Mouse (Mus musculus) monocyte, adult 5-6 weeks (primary cell): Measurements from ENCODE around the gene Arl16. TPM values are rescaled to one million over a fixed set of nuclear protein-coding genes. Genes with fewer than 3 reads are reported as not detected.
A peak's percentile ranks its signal among the peaks of the same experiment; 100 is the strongest.

ENCODE experiments used
- ATAC-seq: fragments of 153-309, 156-312 bp; replicated peaks from 2 replicates; pipeline ENCODE4 v1.8.0; 2017; ENCODE audit warnings: mild to moderate bottlenecking; ENCODE audit not compliant: low TSS enrichment, insufficient number of reproducible peaks, severe bottlenecking, poor library complexity, low FRiP score
- total RNA-seq: library from RNA; stranded (forward); fragments of 200-1000, 200-491, 200-594 nt; gene quantifications from 3 replicates; pipeline ENCODE4 v1.2.3, GENCODE M21; 2017

Arl16 gene
- total RNA-seq, 1 experiment from 2014 or later, result 4.8 TPM

GRCm38 (mm10) chr11:120457772-120458751, 9.3 kb downstream of the Arl16 start, which contains the start of the genes Oxld1 and Ccdc137:
TSS of gene Oxld1 (minus strand) at chr11:120458068.
TSS of gene Ccdc137 (plus strand) at chr11:120458115.
- peak; percentile 93 for ATAC-seq

DNA sequence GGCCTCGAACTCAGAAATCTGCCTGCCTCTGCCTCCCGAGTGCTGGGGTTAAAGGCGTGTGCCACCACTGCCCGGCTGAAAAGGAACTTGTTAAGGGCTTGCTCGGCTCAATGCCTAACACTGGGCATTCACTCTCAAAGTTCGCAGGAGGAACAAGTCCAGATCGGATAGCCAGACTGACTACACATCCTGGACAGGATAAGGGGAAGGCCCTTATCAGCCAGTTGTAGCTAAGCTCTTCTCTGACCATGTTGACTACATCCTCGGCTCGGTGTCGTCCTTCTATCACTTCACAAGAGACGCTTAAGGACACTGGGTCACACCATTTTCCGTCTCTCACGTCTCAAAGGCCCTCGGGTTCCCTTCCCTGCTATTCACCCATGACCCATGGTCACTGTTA, 10.0 kb downstream of the Arl16 start:
- no peak for ATAC-seq

DNA sequence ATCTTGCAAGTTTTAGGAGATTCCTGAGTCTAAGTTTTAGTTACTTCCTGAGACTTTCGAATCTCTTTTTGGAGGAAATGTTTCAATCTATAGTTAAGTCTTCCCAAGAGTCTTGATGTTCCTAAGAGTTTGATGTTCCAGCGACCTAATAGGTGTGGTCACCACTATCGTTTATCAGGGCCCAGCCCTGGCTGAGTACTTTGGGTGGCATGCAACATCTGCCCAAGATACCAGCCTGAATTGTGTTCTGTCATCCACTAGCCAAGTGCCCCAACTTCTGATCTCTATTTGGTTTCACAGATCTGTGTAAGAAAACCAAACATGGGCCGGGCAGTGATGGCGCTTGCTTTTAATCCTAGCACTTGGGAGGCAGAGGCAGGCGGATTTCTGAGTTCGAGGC, 12.0 kb downstream of the Arl16 start:
- ATAC-seq, result no peak

GRCm38 (mm10) chr11:120454965-120455364, 12.4 kb downstream of the Arl16 start:
- ATAC-seq, result no peak

GRCm38 (mm10) chr11:120453306-120453705, 14.1 kb downstream of the Arl16 start, which contains the start of gene Pde6g:
TSS of gene Pde6g (minus strand) at chr11:120453500.
- ATAC-seq, result no peak

DNA sequence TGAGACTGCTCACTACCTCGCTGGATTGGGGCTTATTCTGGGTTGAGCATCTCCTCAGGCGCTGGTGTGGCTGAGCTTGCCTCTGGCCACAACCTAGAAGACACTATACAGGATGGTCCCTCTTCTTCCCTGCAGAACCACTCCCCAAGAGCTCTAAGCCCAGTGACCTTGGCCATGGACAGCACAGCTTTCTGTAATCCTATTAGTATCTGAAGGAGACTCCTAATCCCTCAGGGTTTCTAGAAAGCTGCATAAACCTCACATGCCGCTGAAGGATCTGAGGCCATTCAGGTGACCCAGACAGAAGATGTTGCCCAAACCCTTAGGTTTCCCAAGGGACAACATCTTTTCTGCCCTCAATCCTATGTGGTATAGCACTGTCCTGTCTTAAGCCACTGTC, 15.2 kb downstream of the Arl16 start:
- no peak for ATAC-seq

DNA sequence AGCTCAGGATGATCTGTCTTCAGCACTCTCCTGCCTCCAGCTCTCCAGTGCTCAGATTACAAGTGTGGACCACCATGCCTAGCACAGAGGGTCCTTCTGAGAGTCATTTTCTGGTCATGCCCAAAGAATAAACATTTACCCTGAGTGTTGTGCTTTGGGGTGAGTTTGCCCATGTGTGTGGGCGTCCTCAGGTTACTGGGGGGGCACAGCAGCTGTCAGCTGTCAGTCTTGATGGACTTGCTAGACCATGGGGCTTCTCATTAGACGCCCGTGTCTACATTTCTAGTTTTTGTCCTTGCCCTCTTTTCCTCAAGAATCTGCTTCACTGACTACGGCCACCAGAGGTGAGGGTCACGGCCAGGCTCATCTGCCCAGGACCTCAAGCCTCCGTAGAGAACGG, 20.2 kb downstream of the Arl16 start:
- no peak for ATAC-seq

GRCm38 (mm10) chr11:120445475-120445874, 21.9 kb downstream of the Arl16 start:
- ATAC-seq, result no peak

GRCm38 (mm10) chr11:120444106-120444505, 23.3 kb downstream of the Arl16 start:
- no peak for ATAC-seq

GRCm38 (mm10) chr11:120442765-120443280, 24.6 kb downstream of the Arl16 start:
- no peak for ATAC-seq

GRCm38 (mm10) chr11:120442344-120442743, 25.1 kb downstream of the Arl16 start, which contains the start of gene Tspan10:
TSS of gene Tspan10 (plus strand) at chr11:120442644.
- ATAC-seq, result no peak

DNA sequence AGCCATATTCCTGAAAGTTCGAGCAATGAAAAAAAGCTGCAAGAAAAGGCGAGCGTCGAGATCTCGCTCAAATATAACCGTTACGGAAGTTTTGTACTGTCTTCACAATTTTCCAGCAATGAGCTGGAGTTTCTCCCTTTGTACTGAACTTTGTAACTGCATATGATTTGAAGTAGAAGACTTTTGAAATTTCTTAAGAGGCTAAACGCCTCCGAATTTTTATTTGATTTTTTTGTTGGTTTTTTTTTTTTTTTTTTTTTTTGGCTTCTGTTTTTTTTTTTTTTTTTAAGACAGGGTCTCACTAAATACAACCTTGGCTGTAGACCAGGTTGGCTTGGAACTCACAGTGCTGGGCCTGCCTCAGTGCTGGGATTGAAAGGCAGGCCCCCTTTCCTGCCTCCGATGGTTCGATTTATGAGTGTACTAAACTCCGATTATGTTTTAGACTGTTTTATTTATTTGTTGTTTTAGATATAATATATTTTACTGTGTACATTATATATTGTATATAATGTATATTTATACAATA, 29.5 kb downstream of the Arl16 start:
- ATAC-seq, result no peak

DNA sequence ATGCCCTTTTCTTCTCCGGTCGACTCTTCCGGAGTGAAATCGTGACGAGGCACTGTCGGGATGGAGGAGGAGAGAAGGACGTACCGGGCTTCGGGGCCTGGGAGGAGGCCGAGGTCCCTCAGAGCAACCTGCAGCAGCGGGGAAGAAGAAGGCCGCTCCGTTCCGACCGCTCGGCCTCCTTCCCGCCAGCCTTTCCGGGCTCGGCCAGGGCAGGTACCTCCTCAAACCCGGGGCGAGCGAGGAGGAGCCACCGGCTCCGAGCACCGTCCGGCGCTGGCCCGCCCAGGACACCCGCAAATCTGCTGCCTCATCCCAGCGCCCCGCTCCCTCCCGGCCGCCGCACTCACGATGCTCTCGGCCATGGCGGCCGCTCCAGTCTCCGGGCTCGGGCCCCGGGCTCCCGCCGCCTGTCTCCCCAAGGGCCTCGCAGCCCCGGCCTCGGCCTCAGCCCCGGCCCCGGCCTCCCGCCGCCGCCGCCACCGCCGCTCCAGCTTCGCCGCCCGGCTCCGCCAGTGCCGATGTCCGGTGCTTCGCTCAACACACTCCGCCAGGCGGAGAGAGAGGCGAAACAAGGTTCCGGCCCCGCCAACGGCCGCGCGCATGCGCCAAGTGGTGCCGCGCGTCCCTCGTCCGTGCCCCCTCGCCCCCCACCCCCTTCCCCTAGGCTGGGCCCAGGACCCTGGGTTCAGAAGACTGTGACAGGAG, 30.1 kb downstream of the Arl16 start, which contains the start of gene Nploc4:
Nploc4 (minus strand) TSS at position 557 of the 705 bp plus-strand sequence.
- peak; percentile 77 for ATAC-seq

DNA sequence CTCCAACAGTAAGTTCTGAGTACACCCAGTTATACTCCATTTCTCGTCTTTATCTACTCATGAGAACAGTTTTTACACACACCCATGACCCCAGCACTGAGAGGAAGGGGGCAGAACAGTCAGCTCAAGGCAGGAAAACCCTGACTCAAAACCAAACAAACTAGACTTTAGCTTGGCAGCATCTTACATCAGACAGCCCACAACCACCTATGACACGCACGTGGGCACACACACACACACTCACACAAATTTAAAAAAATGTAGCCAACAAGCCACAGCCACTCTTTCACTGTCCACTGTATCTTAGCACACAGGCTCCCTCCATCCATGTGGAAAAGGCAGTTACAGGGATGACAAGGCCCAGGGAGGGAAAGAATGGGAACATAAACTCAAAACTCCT, 40.7 kb downstream of the Arl16 start:
- no peak for ATAC-seq

- ATAC-seq, result no peak
Measured at GRCm38 (mm10) chr11:120423569-120424295, 43.7 kb downstream of the Arl16 start.

DNA sequence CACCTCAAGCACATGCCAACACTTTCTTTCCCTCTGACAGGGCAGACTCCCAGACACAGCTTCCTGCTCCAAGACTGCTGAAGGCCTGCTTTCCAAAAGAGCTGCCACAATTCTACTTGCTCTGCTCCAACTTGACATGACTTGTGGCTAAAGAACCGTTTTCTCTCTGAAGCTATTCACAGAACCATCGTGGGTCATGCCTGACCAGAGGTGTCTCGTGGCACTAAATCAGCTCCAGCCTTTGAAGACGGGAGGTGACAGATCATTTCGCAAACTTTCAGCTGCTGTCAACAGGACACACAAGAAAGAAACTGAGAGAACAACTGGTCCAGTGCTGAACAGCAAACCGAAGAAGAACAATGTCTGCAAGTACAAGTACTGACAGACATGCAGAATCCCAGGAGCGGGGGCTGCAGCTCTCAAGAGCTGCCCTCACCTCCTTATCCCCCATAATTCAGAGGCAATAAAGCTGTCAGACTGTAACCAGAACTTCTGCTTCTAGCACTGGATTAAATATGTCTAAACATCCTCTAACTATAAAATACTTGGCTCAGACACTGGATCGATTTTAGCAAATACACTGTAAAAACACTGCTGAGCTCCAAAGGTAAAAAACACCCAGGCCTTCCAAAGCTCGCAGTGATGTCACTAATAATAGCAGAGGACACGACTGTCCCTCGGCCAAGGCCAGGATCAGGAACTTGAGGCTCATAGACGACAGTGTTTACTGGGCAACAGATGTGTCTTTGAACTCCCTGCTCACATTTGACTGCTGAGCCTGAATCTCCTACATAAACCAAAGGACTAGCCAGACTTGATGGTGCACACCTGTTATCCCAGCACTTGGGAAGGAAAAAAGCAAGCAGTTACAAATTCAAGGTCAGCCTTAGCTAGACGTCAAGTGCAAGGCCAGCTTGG, 44.5 kb downstream of the Arl16 start:
- ATAC-seq, result no peak

- no peak for ATAC-seq
Measured at GRCm38 (mm10) chr11:120418592-120418991, 48.8 kb downstream of the Arl16 start.
